Mouse (Mus musculus): ENCODE results near the gene Clec2l.

GRCm38 (mm10) chr6:38698233-38698889 lies 35.5 kb downstream of the Clec2l start:
- TF ChIP-seq CTCF (IDR thresholded peaks at IDR 0.05; ENCODE audit: low read depth) = no peak
- TF ChIP-seq EP300 (IDR thresholded peaks at IDR 0.05; ENCODE audit: low read depth) = no peak
